Mouse (Mus musculus): ENCODE measurements around the gene Bzw1. TPM values are rescaled to one million over a fixed set of nuclear protein-coding genes. Genes with fewer than 3 reads are reported as not detected.
A peak's percentile ranks its signal among the peaks of the same experiment; 100 is the strongest.

Gene Bzw1
- polyA plus RNA-seq, 1 experiment, result 9.6 TPM

- 72% methylated on average over 3 of the region's 3 CpGs for whole genome bisulfite sequencing
- peaks cover 60% of the 10 kb centered on the region for H3K36me3 ChIP-seq (ENCODE audit: control insufficient read depth, insufficient read depth, low read length)
Observed at GRCm38 (mm10) chr1:58410198-58410588, 17.5 kb downstream of the Bzw1 start.

GRCm38 (mm10) chr1:58410776-58411175 lies 18.1 kb downstream of the Bzw1 start:
- Histone ChIP-seq H3K4me1 (ENCODE audit: control insufficient read depth, insufficient read depth, insufficient read length, low read length) (no peaks in the 10 kb centered on the region), H3K4me3 (ENCODE audit: low read depth, low read length) (no peak overlapping the region), H3K36me3 (ENCODE audit: control insufficient read depth, insufficient read depth, low read length) (peaks cover 60% of the 10 kb centered on the region), H3K27ac (ENCODE audit: insufficient read depth, low read depth, low read length) (no peak overlapping the region), H3K27me3 (ENCODE audit: control insufficient read depth, insufficient read depth, low read length) (no peaks in the 10 kb centered on the region)
- TF ChIP-seq POLR2A (IDR thresholded peaks at IDR 0.05; ENCODE audit: low read depth, low read length), result no peak
- no peak for TF ChIP-seq CTCF (IDR thresholded peaks at IDR 0.05; ENCODE audit: extremely low read depth, insufficient read length, insufficient replicate concordance, low read depth, low read length)
- 83% methylated on average over 7 of the region's 7 CpGs for WGBS

More at GRCm38 (mm10) chr1:58410198-58410588, 17.5 kb downstream of the Bzw1 start:
- TF ChIP-seq POLR2A (IDR thresholded peaks at IDR 0.05; ENCODE audit: low read depth, low read length), result no peak
- no peak for TF ChIP-seq CTCF (IDR thresholded peaks at IDR 0.05; ENCODE audit: extremely low read depth, insufficient read length, insufficient replicate concordance, low read depth, low read length)
- Histone ChIP-seq H3K27ac (ENCODE audit: insufficient read depth, low read depth, low read length) (no peak overlapping the region), H3K4me1 (ENCODE audit: control insufficient read depth, insufficient read depth, insufficient read length, low read length) (no peaks in the 10 kb centered on the region), H3K4me3 (ENCODE audit: low read depth, low read length) (no peak overlapping the region), H3K27me3 (ENCODE audit: control insufficient read depth, insufficient read depth, low read length) (no peaks in the 10 kb centered on the region)

- Histone ChIP-seq H3K4me3 (ENCODE audit: low read depth, low read length) (no peak overlapping the region), H3K27ac (ENCODE audit: insufficient read depth, low read depth, low read length) (no peak overlapping the region), H3K27me3 (ENCODE audit: control insufficient read depth, insufficient read depth, low read length) (no peaks in the 10 kb centered on the region), H3K4me1 (ENCODE audit: control insufficient read depth, insufficient read depth, insufficient read length, low read length) (no peaks in the 10 kb centered on the region), H3K36me3 (ENCODE audit: control insufficient read depth, insufficient read depth, low read length) (peaks cover 84% of the 10 kb centered on the region)
- WGBS, result 11% methylated on average over 1 of the region's 1 CpGs
- no peak for TF ChIP-seq CTCF (IDR thresholded peaks at IDR 0.05; ENCODE audit: extremely low read depth, insufficient read length, insufficient replicate concordance, low read depth, low read length)
- no peak for TF ChIP-seq POLR2A (IDR thresholded peaks at IDR 0.05; ENCODE audit: low read depth, low read length)
Observed at GRCm38 (mm10) chr1:58415442-58415841, 22.7 kb downstream of the Bzw1 start.

- Histone ChIP-seq H3K36me3 (ENCODE audit: control insufficient read depth, insufficient read depth, low read length) (peaks cover 82% of the 10 kb centered on the region), H3K4me3 (ENCODE audit: low read depth, low read length) (no peak overlapping the region), H3K4me1 (ENCODE audit: control insufficient read depth, insufficient read depth, insufficient read length, low read length) (no peaks in the 10 kb centered on the region), H3K27ac (ENCODE audit: insufficient read depth, low read depth, low read length) (no peak overlapping the region), H3K27me3 (ENCODE audit: control insufficient read depth, insufficient read depth, low read length) (no peaks in the 10 kb centered on the region)
- WGBS, result 69% methylated on average over 2 of the region's 2 CpGs
- TF ChIP-seq POLR2A (IDR thresholded peaks at IDR 0.05; ENCODE audit: low read depth, low read length) (no peak), CTCF (IDR thresholded peaks at IDR 0.05; ENCODE audit: extremely low read depth, insufficient read length, insufficient replicate concordance, low read depth, low read length) (no peak)
Observed at GRCm38 (mm10) chr1:58416048-58416447, 23.4 kb downstream of the Bzw1 start.

GRCm38 (mm10) chr1:58420032-58420431 lies 27.3 kb downstream of the Bzw1 start:
- H3K27me3 ChIP-seq (ENCODE audit: control insufficient read depth, insufficient read depth, low read length), result no peaks in the 10 kb centered on the region
- peaks cover 3% of the 10 kb centered on the region; the same call in 1 of the 2 replicates for H3K4me1 ChIP-seq (ENCODE audit: control insufficient read depth, insufficient read depth, insufficient read length, low read length)
- H3K27ac ChIP-seq (ENCODE audit: insufficient read depth, low read depth, low read length), result no peak overlapping the region
- no peak overlapping the region for H3K4me3 ChIP-seq (ENCODE audit: low read depth, low read length)
- 64% methylated on average over 10 of the region's 10 CpGs for WGBS
- no peak for TF ChIP-seq POLR2A (IDR thresholded peaks at IDR 0.05; ENCODE audit: low read depth, low read length)
- TF ChIP-seq CTCF (IDR thresholded peaks at IDR 0.05; ENCODE audit: extremely low read depth, insufficient read length, insufficient replicate concordance, low read depth, low read length), result no peak
- peaks cover 59% of the 10 kb centered on the region for H3K36me3 ChIP-seq (ENCODE audit: control insufficient read depth, insufficient read depth, low read length)

- 4% methylated on average over 7 of the region's 7 CpGs for WGBS
- Histone ChIP-seq H3K27ac (ENCODE audit: insufficient read depth, low read depth, low read length) (no peak overlapping the region), H3K4me1 (ENCODE audit: control insufficient read depth, insufficient read depth, insufficient read length, low read length) (peaks cover 3% of the 10 kb centered on the region; the same call in 1 of the 2 replicates), H3K27me3 (ENCODE audit: control insufficient read depth, insufficient read depth, low read length) (no peaks in the 10 kb centered on the region), H3K4me3 (ENCODE audit: low read depth, low read length) (no peak overlapping the region), H3K36me3 (ENCODE audit: control insufficient read depth, insufficient read depth, low read length) (peaks cover 52% of the 10 kb centered on the region)
- TF ChIP-seq POLR2A (IDR thresholded peaks at IDR 0.05; ENCODE audit: low read depth, low read length) (no peak), CTCF (IDR thresholded peaks at IDR 0.05; ENCODE audit: extremely low read depth, insufficient read length, insufficient replicate concordance, low read depth, low read length) (no peak)
Observed at GRCm38 (mm10) chr1:58420961-58421360, 28.3 kb downstream of the Bzw1 start.

- Histone ChIP-seq H3K27me3 (ENCODE audit: control insufficient read depth, insufficient read depth, low read length) (no peaks in the 10 kb centered on the region), H3K4me3 (ENCODE audit: low read depth, low read length) (peak overlapping the region; percentile 96), H3K36me3 (ENCODE audit: control insufficient read depth, insufficient read depth, low read length) (peaks cover 34% of the 10 kb centered on the region), H3K27ac (ENCODE audit: insufficient read depth, low read depth, low read length) (peak overlapping the region; percentile 100), H3K4me1 (ENCODE audit: control insufficient read depth, insufficient read depth, insufficient read length, low read length) (peaks cover 3% of the 10 kb centered on the region; the same call in 1 of the 2 replicates)
- TF ChIP-seq POLR2A (IDR thresholded peaks at IDR 0.05; ENCODE audit: low read depth, low read length) (no peak), CTCF (IDR thresholded peaks at IDR 0.05; ENCODE audit: extremely low read depth, insufficient read length, insufficient replicate concordance, low read depth, low read length) (no peak)
- WGBS, result 1% methylated on average over 13 of the region's 13 CpGs
Observed at GRCm38 (mm10) chr1:58422879-58423278, 30.2 kb downstream of the Bzw1 start.
